Mouse (Mus musculus): Measurements from ENCODE around the gene Foxo1. TPM values are rescaled to one million over a fixed set of nuclear protein-coding genes. Genes with fewer than 3 reads are reported as not detected.

The Foxo1 gene
- polyA plus RNA-seq, 1 experiment from 2014 or later, result 4.6 TPM

DNA sequence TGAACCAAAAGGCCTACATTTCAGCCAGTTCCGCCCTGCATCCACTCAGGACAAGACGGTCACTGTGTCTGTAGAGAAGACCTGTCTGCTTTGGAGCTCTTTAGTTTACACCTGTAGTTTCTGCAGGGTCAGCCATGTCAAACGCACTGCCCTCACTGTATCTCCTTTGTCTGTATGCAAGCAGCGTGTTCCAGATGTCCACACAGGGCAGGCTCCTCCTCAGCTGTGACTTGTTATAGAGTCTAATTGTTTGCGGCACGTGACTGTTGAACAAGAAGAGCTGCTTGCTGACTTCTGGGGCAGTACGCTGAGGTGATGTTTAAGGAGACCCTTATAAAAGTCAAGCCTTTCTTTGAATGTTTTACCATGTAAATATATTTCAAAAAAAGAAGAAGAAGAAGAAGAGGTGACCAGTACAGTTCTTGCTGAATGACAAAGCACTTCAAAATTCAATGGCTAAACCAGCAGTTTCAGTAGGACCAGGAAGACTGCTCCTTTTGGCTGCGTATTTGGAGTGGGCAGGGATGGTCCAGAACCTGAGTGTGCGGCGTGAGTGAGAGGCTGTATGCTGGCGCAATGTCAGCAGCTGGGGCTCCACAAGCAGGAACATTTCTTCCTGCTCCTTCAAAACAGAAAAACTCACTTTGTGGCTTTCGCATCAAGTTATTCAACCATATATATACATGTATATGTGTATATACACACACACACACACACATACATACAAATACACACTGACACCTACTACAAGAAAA, 52.6 kb downstream of the Foxo1 start:
- no peaks in the 10 kb centered on the region for H3K27me3 ChIP-seq (replicated peaks; ENCODE audit: control insufficient read depth, insufficient read depth, low read length)
- H3K9ac ChIP-seq (ENCODE audit: low read depth, low read length), result no peak overlapping the region
- no peak overlapping the region for H3K27ac ChIP-seq (ENCODE audit: low read depth, low read length)
- H3K4me1 ChIP-seq (replicated peaks; ENCODE audit: control insufficient read depth, insufficient read depth, low read length), result no peaks in the 10 kb centered on the region
- no peak for TF ChIP-seq CTCF (IDR thresholded peaks at IDR 0.05; ENCODE audit: low read depth)
- no peak overlapping the region for H3K4me3 ChIP-seq (ENCODE audit: low read depth, low read length)
- H3K9me3 ChIP-seq (ENCODE audit: control insufficient read depth), result no peaks in the 10 kb centered on the region
- no peaks in the 10 kb centered on the region for H3K36me3 ChIP-seq (ENCODE audit: control insufficient read depth, insufficient read depth)
- H3K4me2 ChIP-seq (replicated peaks; ENCODE audit: low read depth), result no peak overlapping the region
- WGBS, result 86% methylated on average over 12 of the region's 12 CpGs
- ATAC-seq, result no peak

- H3K36me3 ChIP-seq (ENCODE audit: control insufficient read depth, insufficient read depth), result no peaks in the 10 kb centered on the region
- no peaks in the 10 kb centered on the region for H3K9me3 ChIP-seq (ENCODE audit: control insufficient read depth)
- H3K9ac ChIP-seq (ENCODE audit: low read depth, low read length), result no peak overlapping the region
- no peak for ATAC-seq
- no peak for TF ChIP-seq CTCF (IDR thresholded peaks at IDR 0.05; ENCODE audit: low read depth)
- no peak overlapping the region; the same call in 1 of the 2 replicates for H3K4me2 ChIP-seq (replicated peaks; ENCODE audit: low read depth)
- no peak overlapping the region for H3K4me3 ChIP-seq (ENCODE audit: low read depth, low read length)
- no peaks in the 10 kb centered on the region for H3K27me3 ChIP-seq (replicated peaks; ENCODE audit: control insufficient read depth, insufficient read depth, low read length)
- H3K27ac ChIP-seq (ENCODE audit: low read depth, low read length), result no peak overlapping the region
- no peaks in the 10 kb centered on the region for H3K4me1 ChIP-seq (replicated peaks; ENCODE audit: control insufficient read depth, insufficient read depth, low read length)
- 33% methylated on average over 9 of the region's 9 CpGs for WGBS
Observed at GRCm38 (mm10) chr3:52322401-52323385, 54.6 kb downstream of the Foxo1 start.

- no peak overlapping the region for H3K4me3 ChIP-seq (ENCODE audit: low read depth, low read length)
- H3K27me3 ChIP-seq (replicated peaks; ENCODE audit: control insufficient read depth, insufficient read depth, low read length), result no peaks in the 10 kb centered on the region
- no peak overlapping the region for H3K9ac ChIP-seq (ENCODE audit: low read depth, low read length)
- 96% methylated on average over 5 of the region's 5 CpGs for WGBS
- H3K4me1 ChIP-seq (replicated peaks; ENCODE audit: control insufficient read depth, insufficient read depth, low read length), result no peaks in the 10 kb centered on the region
- H3K9me3 ChIP-seq (ENCODE audit: control insufficient read depth), result no peaks in the 10 kb centered on the region
- no peak overlapping the region for H3K4me2 ChIP-seq (replicated peaks; ENCODE audit: low read depth)
- no peak overlapping the region for H3K27ac ChIP-seq (ENCODE audit: low read depth, low read length)
- TF ChIP-seq CTCF (IDR thresholded peaks at IDR 0.05; ENCODE audit: low read depth), result no peak
- no peaks in the 10 kb centered on the region for H3K36me3 ChIP-seq (ENCODE audit: control insufficient read depth, insufficient read depth)
- ATAC-seq, result no peak
Observed at GRCm38 (mm10) chr3:52325006-52325405, 56.9 kb downstream of the Foxo1 start.

DNA sequence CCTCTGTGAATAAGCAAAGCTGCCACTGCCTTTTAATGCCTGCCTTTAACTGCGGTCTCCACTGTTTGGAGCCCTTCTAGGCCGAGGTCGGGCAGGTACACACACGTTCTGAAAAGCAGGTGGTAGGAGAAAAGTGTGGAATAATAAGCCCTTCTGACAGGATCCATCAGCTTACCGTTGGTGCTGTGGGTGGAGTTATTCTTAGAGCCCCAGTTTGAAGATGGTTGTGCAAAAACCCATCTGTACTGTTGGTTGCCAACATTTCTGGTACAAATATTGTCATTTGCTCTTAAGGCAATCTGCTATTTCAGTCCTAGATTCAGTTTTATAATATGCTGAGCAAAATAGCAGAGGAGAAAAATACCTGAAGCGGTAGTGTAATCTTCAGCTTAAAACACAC, 58.6 kb downstream of the Foxo1 start:
- ATAC-seq, result no peak
- no peaks in the 10 kb centered on the region for H3K4me1 ChIP-seq (replicated peaks; ENCODE audit: control insufficient read depth, insufficient read depth, low read length)
- H3K4me2 ChIP-seq (replicated peaks; ENCODE audit: low read depth), result no peak overlapping the region
- TF ChIP-seq CTCF (IDR thresholded peaks at IDR 0.05; ENCODE audit: low read depth), result no peak
- WGBS, result 77% methylated on average over 6 of the region's 6 CpGs
- no peak overlapping the region for H3K27ac ChIP-seq (ENCODE audit: low read depth, low read length)
- no peak overlapping the region for H3K4me3 ChIP-seq (ENCODE audit: low read depth, low read length)
- no peaks in the 10 kb centered on the region for H3K27me3 ChIP-seq (replicated peaks; ENCODE audit: control insufficient read depth, insufficient read depth, low read length)
- no peak overlapping the region for H3K9ac ChIP-seq (ENCODE audit: low read depth, low read length)
- H3K36me3 ChIP-seq (ENCODE audit: control insufficient read depth, insufficient read depth), result no peaks in the 10 kb centered on the region
- H3K9me3 ChIP-seq (ENCODE audit: control insufficient read depth), result no peaks in the 10 kb centered on the region

DNA sequence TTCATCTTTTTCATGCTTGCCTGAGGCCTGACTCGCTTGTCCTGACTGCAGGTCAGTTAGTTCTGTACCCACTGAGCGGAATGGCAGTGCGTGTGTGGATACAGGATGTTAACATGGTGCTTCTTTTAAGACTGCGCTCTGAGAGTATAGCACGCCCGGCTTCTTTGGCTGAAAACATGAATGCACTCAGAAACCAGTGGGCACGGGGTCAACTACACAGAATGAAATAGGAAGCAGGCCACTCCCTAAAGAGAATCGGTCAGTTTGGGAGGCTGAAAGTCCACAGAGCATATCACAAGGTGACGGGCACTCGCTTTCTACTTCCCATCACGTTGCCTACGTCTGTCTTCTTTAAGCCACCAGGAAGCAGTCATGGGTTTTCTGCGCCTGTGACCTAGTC, 59.0 kb downstream of the Foxo1 start:
- H3K4me1 ChIP-seq (replicated peaks; ENCODE audit: control insufficient read depth, insufficient read depth, low read length), result no peaks in the 10 kb centered on the region
- no peak for ATAC-seq
- H3K9me3 ChIP-seq (ENCODE audit: control insufficient read depth), result no peaks in the 10 kb centered on the region
- WGBS, result 74% methylated on average over 13 of the region's 13 CpGs
- no peak overlapping the region for H3K27ac ChIP-seq (ENCODE audit: low read depth, low read length)
- no peak overlapping the region for H3K9ac ChIP-seq (ENCODE audit: low read depth, low read length)
- H3K4me2 ChIP-seq (replicated peaks; ENCODE audit: low read depth), result no peak overlapping the region
- no peaks in the 10 kb centered on the region for H3K36me3 ChIP-seq (ENCODE audit: control insufficient read depth, insufficient read depth)
- no peak overlapping the region for H3K4me3 ChIP-seq (ENCODE audit: low read depth, low read length)
- H3K27me3 ChIP-seq (replicated peaks; ENCODE audit: control insufficient read depth, insufficient read depth, low read length), result no peaks in the 10 kb centered on the region
- no peak for TF ChIP-seq CTCF (IDR thresholded peaks at IDR 0.05; ENCODE audit: low read depth)

DNA sequence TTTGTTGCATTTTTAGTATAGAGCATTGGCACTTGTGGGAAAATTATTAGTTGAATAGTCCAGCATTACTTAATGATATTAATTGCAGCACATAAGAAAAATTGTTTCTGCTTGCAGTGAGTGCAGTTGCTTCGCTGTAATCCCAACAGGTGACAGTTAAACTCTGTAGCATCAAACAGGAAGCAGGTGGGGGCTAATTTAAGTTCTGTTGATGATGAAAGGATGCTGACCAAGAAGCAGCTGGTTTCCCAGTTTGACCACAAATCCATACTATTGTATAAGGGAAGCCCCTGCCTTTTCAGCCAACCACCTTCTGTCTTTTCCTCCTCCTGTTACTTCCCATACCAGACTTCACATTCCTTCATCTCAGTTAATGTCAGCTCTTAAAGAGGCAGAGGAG, 63.6 kb downstream of the Foxo1 start:
- TF ChIP-seq CTCF (IDR thresholded peaks at IDR 0.05; ENCODE audit: low read depth), result no peak
- no peak overlapping the region for H3K27ac ChIP-seq (ENCODE audit: low read depth, low read length)
- no peak overlapping the region for H3K4me2 ChIP-seq (replicated peaks; ENCODE audit: low read depth)
- WGBS, result 75% methylated on average over 1 of the region's 1 CpGs
- ATAC-seq, result no peak
- H3K4me3 ChIP-seq (ENCODE audit: low read depth, low read length), result no peak overlapping the region
- no peaks in the 10 kb centered on the region for H3K4me1 ChIP-seq (replicated peaks; ENCODE audit: control insufficient read depth, insufficient read depth, low read length)
- H3K9me3 ChIP-seq (ENCODE audit: control insufficient read depth), result no peaks in the 10 kb centered on the region
- no peak overlapping the region for H3K9ac ChIP-seq (ENCODE audit: low read depth, low read length)
- H3K27me3 ChIP-seq (replicated peaks; ENCODE audit: control insufficient read depth, insufficient read depth, low read length), result no peaks in the 10 kb centered on the region
- H3K36me3 ChIP-seq (ENCODE audit: control insufficient read depth, insufficient read depth), result no peaks in the 10 kb centered on the region

Data from intestine, postnatal 0 days (tissue).